Mouse (Mus musculus) Patski (cell line): ENCODE results near the gene Tbx2. TPM values are rescaled to one million over a fixed set of nuclear protein-coding genes. Genes with fewer than 3 reads are reported as not detected.

ENCODE experiments used
- ATAC-seq: fragments of 100-300 bp; one replicate; pipeline ENCODE4 v1.8.0; 2021
- CTCF ChIA-PET: fragments of 350-600 bp; sonication (Branson Sonifier 250); formaldehyde crosslinking; loops from one replicate; lab custom pipeline; 2022; ENCODE audit warnings: inconsistent platforms; lab: Charles Lee
- POLR2A ChIA-PET: fragments of 350-600 bp; sonication (Branson Sonifier 250); formaldehyde crosslinking; loops from one replicate; lab custom pipeline; 2022; ENCODE audit warnings: antibody characterized with exemption, inconsistent platforms; lab: Charles Lee
- DNase-seq: peaks from one replicate; pipeline ENCODE4 v3.0.0-alpha.2; 2011; ENCODE audit warnings: low read depth, low spot score
- H3K27me3 ChIP-seq: fragments of 371-371 bp; one replicate; pipeline ENCODE4 v1.5.1; 2021
- CTCF ChIP-seq: fragments of 100-300 bp; IDR thresholded peaks from one replicate; pipeline ENCODE4 v1.5.1; 2021
- in situ Hi-C: fragments of 300-500 bp; cut with MboI; formaldehyde crosslinking; loops from 3 replicates; pipeline ENCODE4 v1.11.1; 2018; ENCODE audit warnings: low pct_unique_long_range_greater_than_20kb, mixed read lengths
- polyA plus RNA-seq: library from polyadenylated mRNA; unstranded; gene quantifications from one replicate; pipeline ENCODE4 v1.2.3, GENCODE M21; 2021

Gene Tbx2
- polyA plus RNA-seq, 1 experiment from 2014 or later, result 1.8 TPM

DNA sequence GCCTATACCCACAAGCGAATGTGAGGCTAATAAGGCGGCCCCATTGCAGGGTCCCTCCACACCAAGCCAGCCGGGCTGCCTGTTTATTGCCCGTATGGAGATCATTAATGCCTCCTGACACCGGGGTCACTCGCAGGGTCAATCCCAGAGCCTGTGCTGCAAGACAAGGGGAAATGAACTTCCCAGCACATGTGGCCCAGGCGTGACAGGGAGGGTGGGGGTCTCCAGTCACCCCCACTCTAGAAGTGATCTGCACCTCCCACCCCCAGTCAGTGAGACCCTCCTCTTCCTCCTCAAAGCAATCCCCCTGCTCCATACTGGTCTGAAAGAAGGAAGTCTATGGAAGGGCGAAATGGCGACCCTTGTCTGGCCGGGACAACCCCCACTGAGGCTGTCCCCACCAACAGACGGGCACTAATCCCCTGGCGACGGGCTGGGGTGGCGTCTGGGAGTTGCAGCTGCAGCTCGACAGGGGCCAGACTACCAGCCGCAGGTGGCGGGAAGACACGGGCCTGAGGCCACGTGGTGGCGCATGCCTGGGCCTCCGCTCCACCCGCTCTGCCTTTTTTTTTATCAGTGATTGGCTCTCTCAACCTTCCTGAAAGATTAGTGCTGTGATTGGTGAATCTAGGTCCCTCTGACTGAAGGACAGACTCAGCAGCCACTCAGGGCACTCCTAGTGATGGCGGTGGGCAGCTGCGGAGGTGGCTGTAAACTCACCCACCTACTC is 43.9 kb downstream of the Tbx2 start:
- ChIA-PET CTCF (no interaction called here), POLR2A (no interaction called here)
- ATAC-seq (no peak), DNase-seq (no peak)
- no peak for TF ChIP-seq CTCF
- in situ Hi-C loops, result no loop called here
- H3K27me3 ChIP-seq, result peaks cover 13% of the 10 kb centered on the region

DNA sequence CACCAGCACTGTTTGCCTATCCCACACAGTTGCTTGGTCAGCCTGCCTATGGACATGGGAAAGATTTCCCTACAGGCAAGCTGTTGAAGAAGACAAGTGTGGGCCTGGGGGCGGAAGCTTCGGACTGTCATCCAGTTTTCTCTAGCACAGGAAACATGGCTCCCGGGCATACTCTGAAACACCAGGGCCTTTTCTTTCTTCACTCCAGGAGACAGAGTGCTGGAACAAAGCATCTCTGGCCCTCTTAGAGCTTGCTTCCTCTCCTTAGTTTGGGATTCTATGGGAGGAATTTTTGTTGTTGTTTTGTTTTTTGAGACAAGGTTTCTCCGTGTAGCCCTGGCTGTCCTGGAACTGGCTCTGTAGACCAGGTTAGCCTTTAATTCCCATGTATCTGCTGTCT is 52.1 kb downstream of the Tbx2 start:
- ATAC-seq (no peak), DNase-seq (no peak)
- ChIA-PET POLR2A (no interaction called here), CTCF (no interaction called here)
- in situ Hi-C loops, result no loop called here
- H3K27me3 ChIP-seq, result peaks cover 64% of the 10 kb centered on the region
- no peak for TF ChIP-seq CTCF

DNA sequence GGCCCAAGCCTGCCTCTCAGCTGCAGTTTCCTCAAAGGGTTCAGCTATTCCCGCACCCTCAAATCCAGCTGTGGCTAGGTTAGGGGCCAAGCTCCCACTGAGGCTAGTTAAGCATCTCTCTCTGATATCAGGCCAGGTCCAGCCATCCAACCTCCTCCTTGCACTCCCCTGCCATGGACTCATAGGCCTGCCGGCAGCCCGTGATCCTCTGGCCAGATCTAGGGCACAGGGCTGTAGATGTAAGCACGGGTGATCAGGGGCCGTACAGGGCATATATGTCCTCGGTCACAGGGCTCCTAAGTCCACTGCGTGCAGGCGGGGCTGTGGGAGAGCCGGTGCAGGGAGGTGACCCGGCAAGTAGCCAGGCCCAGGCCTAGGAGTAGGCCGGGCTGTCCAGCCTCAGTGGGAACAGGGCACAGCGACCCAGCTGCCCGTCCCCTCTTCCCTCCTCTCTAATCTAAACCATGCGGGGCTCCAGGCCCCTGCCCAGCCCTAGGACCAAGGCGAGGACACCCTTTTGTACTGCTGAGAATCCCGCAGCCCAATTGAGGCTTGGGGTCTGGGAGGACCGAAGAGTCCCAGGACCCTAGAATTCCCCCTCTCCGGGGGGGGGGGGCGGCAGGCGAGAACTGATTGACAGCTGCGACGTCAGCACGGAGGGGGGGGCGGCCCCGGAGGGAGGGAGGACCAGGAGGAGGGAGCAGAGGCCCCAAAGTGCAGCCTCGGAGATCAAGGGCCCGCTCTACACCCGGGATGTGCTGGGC is 53.5 kb downstream of the Tbx2 start, which contains the start of gene Tbx4:
Gene Tbx4 (plus strand): TSS at position 758 of the 764 bp plus-strand sequence.
- no peak for DNase-seq
- ChIA-PET POLR2A (interaction anchor here (0.6 kb wide), 1 partner anchor 402 kb away, joined by 3 read pairs; no protein-coding TSS in a partner anchor), CTCF (interaction anchor here (1.1 kb wide), 1 partner anchor 25 kb away, joined by 3 read pairs; no protein-coding TSS in a partner anchor)
- in situ Hi-C loops, result no loop called here
- no peak for TF ChIP-seq CTCF
- peaks cover 69% of the 10 kb centered on the region for H3K27me3 ChIP-seq
- no peak for ATAC-seq

DNA sequence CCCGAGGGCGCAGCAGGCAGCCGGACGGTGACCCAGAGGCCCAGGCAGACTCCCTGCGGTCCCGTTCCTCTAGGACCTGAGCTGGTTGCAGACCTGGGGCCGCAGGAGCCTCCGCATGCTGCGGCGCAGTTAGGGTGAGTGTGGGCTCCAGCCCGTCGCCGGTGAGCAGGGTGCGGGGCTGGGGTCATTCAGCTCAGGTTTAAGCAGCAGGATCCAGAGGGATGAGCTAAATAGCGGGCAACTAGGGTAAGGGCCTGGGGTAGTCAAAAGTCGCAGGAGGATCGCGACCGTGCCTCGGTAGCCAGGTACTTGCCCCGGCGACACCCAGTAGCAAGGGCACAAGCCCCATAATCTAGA is 54.1 kb downstream of the Tbx2 start:
- ChIA-PET CTCF (interaction anchor here (1.1 kb wide), 1 partner anchor 25 kb away, joined by 3 read pairs; no protein-coding TSS in a partner anchor), POLR2A (interaction anchor here (0.6 kb wide), 1 partner anchor 402 kb away, joined by 3 read pairs; no protein-coding TSS in a partner anchor)
- H3K27me3 ChIP-seq, result peaks cover 69% of the 10 kb centered on the region
- DNase-seq, result no peak
- ATAC-seq, result no peak
- in situ Hi-C loops, result no loop called here
- TF ChIP-seq CTCF, result no peak

GRCm38 (mm10) chr11:85887273-85887672 is 54.9 kb downstream of the Tbx2 start:
- in situ Hi-C loops, result no loop called here
- DNase-seq, result no peak
- H3K27me3 ChIP-seq, result peaks cover 72% of the 10 kb centered on the region
- ChIA-PET CTCF (no interaction called here), POLR2A (no interaction called here)
- no peak for TF ChIP-seq CTCF
- no peak for ATAC-seq

- DNase-seq, result no peak
- no peak for ATAC-seq
- peaks cover 76% of the 10 kb centered on the region for H3K27me3 ChIP-seq
- ChIA-PET POLR2A (no interaction called here), CTCF (no interaction called here)
- no peak for TF ChIP-seq CTCF
- in situ Hi-C loops, result no loop called here
Observed at GRCm38 (mm10) chr11:85887801-85888450, 55.6 kb downstream of the Tbx2 start.

DNA sequence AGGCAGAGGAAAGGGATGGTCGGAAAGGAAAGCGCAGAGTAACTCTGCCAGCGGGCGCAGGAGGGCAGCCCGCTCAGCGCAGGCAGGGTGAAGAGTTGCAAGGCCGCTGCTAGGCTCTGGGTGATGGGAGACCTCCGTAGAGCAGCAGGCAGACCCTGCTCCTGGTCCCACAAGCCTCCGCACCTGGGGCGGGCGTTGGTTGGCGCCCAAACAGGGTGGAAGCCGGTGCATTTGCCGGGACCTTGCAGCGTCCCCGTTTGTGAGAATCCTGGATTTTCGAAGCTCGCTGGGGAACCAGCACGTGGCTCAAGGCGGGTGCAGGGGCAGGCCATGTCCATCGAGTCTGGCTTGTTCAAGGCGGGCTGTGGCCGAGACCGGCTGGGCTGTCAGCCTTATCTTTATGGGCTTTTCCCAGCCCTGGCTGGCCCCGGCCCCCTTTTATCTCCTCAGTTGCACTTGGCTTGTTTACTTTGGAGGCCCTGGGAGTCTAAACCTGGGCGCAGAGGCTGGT is 56.2 kb downstream of the Tbx2 start:
- ATAC-seq (no peak), DNase-seq (no peak)
- no peak for TF ChIP-seq CTCF
- in situ Hi-C loops, result no loop called here
- CTCF ChIA-PET, result no interaction called here
- peaks cover 78% of the 10 kb centered on the region for H3K27me3 ChIP-seq
- POLR2A ChIA-PET, result interaction anchor here (1.2 kb wide), 1 partner anchor 12 kb away, joined by 3 read pairs; no protein-coding TSS in a partner anchor

- CTCF ChIA-PET, result no interaction called here
- in situ Hi-C loops, result no loop called here
- POLR2A ChIA-PET, result interaction anchor here (1.2 kb wide), 1 partner anchor 11 kb away, joined by 3 read pairs; no protein-coding TSS in a partner anchor
- no peak for TF ChIP-seq CTCF
- no peak for ATAC-seq
- H3K27me3 ChIP-seq, result peaks cover 83% of the 10 kb centered on the region
- no peak for DNase-seq
Observed at GRCm38 (mm10) chr11:85889056-85889729, 56.8 kb downstream of the Tbx2 start.

- no peak for TF ChIP-seq CTCF
- ATAC-seq (no peak), DNase-seq (no peak)
- POLR2A ChIA-PET, result interaction anchor here (1.2 kb wide), 1 partner anchor 11 kb away, joined by 3 read pairs; no protein-coding TSS in a partner anchor
- CTCF ChIA-PET, result no interaction called here
- peaks cover 80% of the 10 kb centered on the region for H3K27me3 ChIP-seq
- in situ Hi-C loops, result no loop called here
Observed at GRCm38 (mm10) chr11:85889730-85890562, 57.6 kb downstream of the Tbx2 start.
